Mouse (Mus musculus): ENCODE measurements around the gene Cryzl1.
"Not testable (repeated sequence)": the region's sequence is repeated elsewhere in the genome, so short reads cannot be mapped to it uniquely, and the experiment has no call there.

Cryzl1 gene

GRCm38 (mm10) chr16:91688023-91688618, 40.7 kb downstream of the Cryzl1 start:
- no peak for DNase-seq (ENCODE audit: low spot score)

GRCm38 (mm10) chr16:91686369-91686768, 42.4 kb downstream of the Cryzl1 start:
- no peak for DNase-seq (ENCODE audit: low spot score)

DNA sequence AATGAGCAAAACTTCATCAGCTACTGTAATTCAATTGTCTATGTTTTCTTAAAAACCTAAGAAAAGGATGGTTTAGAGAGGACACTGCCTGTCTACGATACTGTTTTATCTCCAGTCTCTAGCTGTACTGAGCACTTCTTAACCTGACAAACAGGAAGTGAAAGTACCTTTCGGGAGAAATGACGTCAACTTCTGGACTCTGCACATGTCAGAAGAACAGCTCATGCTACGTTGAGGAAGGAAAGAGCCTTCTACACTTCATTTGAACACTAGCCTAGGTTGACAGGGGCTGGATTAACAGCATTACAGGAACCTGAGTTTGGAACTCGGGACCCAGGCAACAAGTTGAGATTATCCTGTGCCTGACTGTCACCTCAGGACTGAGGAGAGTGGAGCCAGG, 43.2 kb downstream of the Cryzl1 start:
- no peak for DNase-seq (ENCODE audit: low spot score)

DNA sequence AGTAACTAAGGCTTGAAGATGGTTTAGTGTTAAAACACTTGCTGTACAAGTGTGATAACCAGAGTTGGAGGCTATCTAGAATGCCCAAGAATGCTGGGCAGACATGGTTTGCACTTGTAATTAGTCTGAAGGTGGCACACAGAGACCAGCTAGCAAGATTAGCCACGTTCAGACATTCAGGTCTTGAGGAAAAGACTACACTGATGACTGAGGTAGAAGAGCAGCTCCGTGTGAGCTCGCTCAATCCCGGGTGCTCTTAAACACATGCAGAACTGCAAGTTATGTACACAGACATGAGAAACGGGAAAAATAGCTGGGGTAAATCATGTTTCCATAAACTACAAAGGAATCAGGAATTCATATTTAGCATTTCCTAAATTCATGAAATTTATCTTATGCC, 48.1 kb downstream of the Cryzl1 start:
- DNase-seq (ENCODE audit: low spot score): no peak

- no peak for DNase-seq (ENCODE audit: low spot score)
These were observed 50.4 kb downstream of the Cryzl1 start for GRCm38 (mm10) chr16:91678147-91678911.

DNA sequence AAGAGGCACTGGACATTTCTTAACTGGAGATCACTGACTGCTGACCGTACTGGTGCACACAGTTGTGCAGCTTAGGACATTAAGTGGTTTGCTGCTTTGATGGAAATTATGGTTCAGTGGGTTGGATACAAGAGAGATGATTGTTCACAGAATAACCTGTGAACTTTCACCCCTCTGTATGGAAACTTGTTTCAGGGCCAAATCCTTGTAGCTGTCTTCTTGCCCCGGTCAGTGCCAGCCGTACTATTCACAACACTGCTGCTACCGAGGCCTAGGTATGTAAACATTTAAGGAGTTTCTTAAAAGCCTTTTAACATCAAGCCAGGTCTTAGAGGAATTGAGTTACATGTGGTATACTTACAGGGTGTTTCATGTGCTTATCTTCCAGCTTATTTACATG, 54.3 kb downstream of the Cryzl1 start:
- no peak for DNase-seq (ENCODE audit: low spot score)

DNA sequence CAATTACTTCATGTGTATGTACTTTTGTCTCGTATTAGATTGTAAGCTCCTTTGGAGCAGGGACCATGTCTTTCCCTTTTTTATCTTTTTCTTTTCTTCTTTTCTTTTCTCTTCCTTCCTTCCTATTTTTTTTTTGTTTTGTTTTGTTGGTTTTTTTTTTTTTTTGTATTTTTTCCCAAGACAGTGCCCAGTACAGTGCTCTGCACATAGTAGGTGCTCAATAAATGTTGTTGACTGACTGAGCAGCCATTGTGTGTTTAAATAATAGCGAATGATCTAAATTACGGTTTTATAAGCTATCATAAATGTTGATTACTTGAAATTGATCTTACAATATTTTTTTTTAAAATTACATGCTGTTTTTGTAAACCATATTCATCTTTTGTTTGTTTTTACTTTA, 65.0 kb downstream of the Cryzl1 start:
- no peak for DNase-seq (ENCODE audit: low spot score)

DNA sequence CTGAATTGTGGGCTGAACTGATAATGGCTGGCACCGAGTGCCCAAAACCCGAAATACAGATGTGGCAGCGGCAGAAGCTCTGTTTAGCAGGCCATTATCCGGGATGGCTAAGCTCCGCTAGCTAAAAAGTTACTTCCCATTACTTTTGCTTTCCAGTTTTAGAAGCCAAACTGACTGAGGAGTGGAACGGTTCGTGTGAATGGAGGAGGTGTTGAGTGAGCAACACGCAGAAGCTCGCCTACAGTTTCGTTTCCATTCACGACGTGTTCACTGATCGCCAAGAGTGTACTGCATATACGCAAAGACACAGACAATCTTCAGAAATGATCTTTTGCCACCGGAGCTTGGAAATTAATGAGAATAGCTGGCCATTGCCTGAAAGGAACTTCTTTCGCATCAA, 66.4 kb downstream of the Cryzl1 start:
- DNase-seq (ENCODE audit: low spot score): no peak

DNA sequence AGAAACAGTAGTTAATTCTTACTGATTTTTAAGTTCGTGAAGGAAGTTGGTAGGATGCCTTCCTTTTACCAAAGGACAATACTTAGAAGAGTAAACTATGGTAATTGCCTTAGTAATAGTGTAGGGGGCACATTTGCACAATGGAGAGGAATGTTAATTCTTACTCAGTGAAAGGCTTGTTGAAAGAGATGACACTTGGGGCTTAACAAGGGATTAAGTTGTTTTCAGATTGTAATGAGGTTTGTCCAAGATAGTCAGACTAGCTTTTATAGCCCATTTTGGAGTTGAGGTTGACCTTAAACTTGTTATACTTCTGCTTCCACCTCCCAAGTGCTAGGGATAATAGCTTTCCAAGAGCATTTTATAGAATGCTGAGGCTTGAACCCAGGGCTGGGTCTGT, 67.4 kb downstream of the Cryzl1 start:
- no peak for DNase-seq (ENCODE audit: low spot score)

- no peak for DNase-seq (ENCODE audit: low spot score)
These were observed 69.0 kb downstream of the Cryzl1 start for GRCm38 (mm10) chr16:91659798-91660197.

DNA sequence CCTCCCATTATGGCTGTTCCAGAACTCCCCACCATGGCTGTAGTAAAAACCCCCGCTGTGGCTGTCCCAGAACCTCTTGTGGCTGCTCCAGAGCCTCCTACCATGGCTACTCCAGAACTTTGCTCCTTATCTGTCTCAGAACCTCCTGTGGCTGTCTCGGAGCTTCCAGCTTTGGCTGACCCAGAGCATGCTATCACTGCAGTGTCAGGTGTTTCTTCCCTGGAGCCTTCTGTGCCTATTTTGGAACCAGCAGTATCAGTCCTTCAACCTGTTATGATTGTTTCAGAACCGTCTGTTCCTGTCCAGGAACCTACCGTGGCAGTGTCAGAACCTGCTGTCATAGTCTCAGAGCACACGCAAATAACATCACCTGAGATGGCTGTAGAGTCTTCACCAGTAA, 70.3 kb downstream of the Cryzl1 start:
- no peak for DNase-seq (ENCODE audit: low spot score)

DNA sequence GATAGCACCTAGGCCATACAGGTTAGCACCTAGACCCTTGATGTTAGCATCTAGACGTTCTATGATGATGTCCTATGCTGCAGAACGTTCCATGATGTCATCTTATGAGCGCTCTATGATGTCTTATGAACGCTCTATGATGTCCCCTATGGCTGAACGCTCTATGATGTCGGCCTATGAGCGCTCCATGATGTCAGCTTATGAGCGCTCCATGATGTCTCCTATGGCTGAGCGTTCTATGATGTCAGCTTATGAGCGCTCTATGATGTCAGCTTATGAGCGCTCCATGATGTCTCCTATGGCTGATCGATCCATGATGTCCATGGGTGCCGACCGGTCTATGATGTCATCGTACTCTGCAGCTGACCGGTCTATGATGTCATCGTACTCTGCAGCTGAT, 71.5 kb downstream of the Cryzl1 start:
- no peak for DNase-seq (ENCODE audit: low spot score)

- no peak for DNase-seq (ENCODE audit: low spot score)
These were observed 73.5 kb downstream of the Cryzl1 start for GRCm38 (mm10) chr16:91655285-91655684.

DNA sequence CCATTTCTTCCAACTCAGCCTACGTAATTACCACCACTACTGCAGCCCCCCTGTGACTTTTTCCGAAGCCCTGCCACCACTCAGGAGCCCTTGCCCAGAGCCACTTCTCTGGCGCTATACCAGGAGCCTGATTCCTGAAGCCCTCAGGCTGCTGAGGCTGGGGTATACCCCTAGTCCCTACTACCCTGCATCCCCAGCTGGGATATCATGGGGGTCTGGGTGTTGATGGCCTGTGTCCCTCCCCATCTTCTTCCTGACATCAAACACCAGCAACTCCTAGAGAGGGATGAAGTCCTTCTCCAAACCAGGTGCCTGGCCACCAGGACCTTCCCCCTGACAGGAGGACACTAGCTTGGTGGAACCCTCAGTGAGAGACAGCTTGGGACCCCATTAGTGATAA, 76.6 kb downstream of the Cryzl1 start:
- DNase-seq (ENCODE audit: low spot score): no peak

- no peak for DNase-seq (ENCODE audit: low spot score)
These were observed 79.0 kb downstream of the Cryzl1 start for GRCm38 (mm10) chr16:91649781-91650180.

GRCm38 (mm10) chr16:91649246-91649645, 79.5 kb downstream of the Cryzl1 start:
- no peak for DNase-seq (ENCODE audit: low spot score)

DNA sequence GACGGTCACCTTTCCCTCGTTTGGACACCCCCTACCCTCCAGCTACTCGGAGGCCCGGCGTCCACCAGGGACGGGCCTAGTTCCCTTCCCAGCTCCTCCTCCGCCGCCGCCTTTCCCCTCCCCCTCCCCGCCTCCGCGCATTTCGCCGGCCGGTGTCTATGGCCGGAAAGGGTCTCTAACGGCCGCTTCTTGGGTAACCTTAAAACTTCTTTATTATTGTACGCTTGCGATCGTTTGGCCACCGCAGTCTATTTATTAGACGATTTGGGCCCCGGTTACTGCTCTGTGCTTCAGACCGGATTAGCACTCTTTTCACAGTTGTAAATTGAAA, 80.6 kb downstream of the Cryzl1 start:
- DNase-seq (ENCODE audit: low spot score): no peak

GRCm38 (mm10) chr16:91647461-91648219, 81.1 kb downstream of the Cryzl1 start, which contains the start of gene Son:
Gene Son, plus strand, starts transcription at chr16:91647506.
- DNase-seq (ENCODE audit: low spot score): peak; percentile 87

DNA sequence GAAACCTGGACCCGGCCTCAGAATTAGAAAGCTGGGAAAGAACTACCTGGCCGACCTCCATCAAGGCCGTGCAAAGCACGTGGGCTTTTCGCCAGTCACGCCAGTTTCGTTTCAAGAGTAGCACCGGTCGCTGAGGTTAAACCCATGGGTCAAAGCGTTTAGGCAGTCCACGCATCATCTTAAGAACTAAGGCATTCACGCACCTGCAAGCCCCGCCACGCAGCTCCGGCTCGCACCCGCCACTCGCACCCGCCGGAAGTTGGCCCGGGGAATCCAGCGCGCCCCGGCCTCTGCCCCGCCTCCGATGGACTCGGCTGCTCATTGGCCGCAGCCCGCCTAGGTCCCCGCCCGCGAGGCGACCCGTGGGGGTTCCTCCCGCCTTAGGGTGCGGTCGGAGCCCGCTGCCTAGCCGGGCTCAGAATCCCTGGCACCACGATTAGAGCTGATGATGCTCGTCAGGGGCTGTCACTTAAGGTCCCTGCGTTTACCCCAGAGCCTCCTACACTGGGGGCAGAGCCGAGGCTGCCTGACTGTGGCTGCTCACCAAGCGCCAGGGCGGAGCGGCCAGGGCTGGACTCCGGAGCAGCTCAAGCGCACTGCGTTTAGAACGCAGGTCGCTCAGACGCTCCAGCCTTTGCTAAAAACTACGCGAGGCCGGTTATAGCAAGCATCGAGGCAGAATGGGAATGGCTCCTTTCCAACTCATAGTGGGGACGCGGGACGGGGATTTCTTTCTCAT, 81.9 kb downstream of the Cryzl1 start, which contains the start of gene Gart:
TSS of gene Gart (minus strand) at position 272 of the 739 bp plus-strand sequence.
- peak; percentile 69 for DNase-seq (ENCODE audit: low spot score)

DNA sequence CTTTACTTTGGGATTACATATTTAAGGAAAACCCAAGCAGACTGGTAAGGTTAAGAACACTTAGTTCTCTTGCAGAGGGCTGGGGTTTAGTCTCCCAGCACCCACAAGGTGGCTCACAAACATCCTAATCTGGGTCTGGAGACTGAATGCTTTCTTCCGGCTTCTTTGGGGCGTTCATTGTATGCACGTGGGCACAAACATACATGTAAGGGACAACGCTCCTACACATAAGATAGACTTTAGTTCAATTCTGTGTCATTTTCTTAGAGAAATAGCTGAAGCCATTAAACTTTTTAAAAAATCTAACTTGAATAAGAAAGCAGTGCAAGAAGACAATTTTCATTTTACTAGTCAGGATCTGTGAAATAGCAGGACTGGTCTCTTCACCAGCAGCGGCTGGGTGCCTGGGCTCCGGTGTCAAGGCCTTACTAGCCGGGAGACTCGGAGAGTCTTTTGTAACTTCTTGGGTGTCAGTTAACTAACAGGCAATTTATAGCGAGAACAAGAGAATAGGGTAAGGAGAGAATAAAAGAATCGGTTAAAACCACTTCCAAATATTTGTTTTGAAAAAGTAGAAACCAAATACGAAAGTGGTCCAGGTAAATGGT, 82.7 kb downstream of the Cryzl1 start:
- no peak for DNase-seq (ENCODE audit: low spot score)

- not testable (repeated sequence) for DNase-seq (ENCODE audit: low spot score)
These were observed 83.4 kb downstream of the Cryzl1 start for GRCm38 (mm10) chr16:91645420-91645819.

DNA sequence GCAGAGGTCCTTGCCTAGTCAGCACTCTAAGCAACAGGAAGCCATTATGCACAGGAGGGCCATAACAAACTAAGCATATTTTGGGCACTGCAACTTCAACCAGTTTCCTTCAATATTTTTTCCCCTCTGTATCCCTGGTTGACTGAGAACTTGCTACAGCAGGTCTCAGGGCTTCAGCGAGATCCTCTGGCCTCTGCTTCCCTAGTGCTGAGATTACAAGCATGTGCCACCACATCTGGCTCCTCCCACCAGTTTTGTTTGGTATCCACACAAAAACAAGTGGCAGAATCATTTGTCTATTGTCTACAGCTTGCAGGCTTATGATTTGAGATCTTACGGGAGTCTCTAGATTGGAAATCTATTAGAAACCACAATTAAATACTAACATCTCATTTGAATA, 83.9 kb downstream of the Cryzl1 start:
- DNase-seq (ENCODE audit: low spot score): no peak

All from layer of hippocampus, adult 9-10 months (tissue).